Mouse (Mus musculus): Measurements from ENCODE around the gene Gpr176.

Gpr176 gene

DNA sequence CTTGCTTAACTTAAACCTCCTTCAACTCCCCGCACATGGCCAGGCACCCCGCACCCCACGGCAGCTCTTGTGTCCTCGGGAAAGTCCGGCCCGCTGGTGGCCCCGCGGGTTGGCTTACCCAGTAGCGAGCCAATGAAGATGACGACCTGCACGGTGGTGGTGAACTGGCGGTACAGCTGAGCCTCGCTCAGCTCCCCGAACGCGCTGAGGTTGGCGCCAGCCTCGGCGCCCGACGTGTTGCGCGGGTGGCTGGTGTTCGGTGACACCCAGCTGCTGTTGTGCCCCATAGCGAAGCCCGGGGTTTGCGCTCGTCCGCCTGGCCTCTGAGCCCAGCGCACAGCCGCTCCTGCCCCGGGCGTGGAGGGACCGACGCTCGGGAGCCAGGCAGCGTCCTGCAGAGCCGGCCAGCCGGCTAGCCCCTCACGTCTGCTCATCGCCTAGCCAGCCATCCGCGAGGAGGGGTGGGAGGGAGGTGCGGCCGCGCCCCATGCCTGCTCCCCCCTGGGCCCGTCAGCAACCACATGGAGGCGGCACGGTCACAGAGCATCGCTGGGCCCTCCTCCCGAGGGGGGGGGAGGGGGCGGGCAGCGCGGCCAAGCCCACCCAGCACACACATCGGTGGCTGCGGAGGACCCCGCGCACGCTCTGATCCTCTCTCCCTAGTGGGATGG is at the start of gene Gpr176:
Gpr176 (minus strand) TSS at position 519 of the 671 bp plus-strand sequence.
- DNase-seq (ENCODE audit: inconsistent age in 2 of 2, low spot score in 1 of 2): peak; percentile 41 to 78

DNA sequence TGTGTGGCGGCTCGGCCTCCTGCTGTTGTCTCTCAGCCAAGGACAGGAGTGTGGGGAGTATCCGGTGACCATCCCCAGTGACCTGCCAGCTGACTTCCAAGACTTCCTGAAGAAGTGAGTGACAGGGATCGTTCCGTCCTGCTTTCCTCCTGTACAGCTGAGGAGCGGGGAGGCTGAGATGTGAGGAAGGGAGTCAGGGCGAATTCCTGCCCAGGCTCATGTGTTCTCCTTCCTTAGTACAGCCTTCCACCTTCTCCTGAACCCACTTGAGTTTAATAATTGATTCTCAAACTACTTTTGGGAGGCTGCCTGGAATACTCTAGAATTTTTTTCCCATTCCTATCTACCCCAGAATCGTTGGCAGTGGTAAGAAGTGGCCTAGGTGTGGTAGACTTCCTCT is 49.2 kb upstream of the Gpr176 start:
- peak in 1 of 2 experiments; percentile 28 for DNase-seq (ENCODE audit: inconsistent age in 2 of 2, low spot score in 1 of 2)

GRCm38 (mm10) chr2:118421951-118422350 is 48.7 kb upstream of the Gpr176 start:
- DNase-seq (ENCODE audit: inconsistent age in 2 of 2, low spot score in 1 of 2): no peak

DNA sequence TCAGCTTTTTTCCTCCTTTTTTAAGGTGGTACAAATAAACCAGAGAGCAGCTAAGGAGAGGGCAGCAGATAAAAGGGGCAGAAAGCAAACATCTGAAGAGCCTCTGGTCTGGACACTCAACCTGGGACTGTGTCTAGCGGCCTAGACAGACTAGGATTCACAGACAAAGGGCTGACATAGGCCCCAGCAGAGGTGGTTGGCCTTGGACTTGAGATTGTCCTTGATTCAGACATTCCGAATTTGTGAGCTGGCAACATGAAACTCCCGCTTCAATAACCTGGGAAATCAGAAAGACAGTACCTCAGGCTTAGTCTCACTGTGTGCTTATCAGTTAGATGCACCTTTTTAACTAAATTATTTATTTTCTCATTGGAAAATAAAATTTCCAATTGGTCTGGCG is 44.9 kb upstream of the Gpr176 start:
- peak; percentile 70 to 82 for DNase-seq (ENCODE audit: inconsistent age in 2 of 2, low spot score in 1 of 2)

DNA sequence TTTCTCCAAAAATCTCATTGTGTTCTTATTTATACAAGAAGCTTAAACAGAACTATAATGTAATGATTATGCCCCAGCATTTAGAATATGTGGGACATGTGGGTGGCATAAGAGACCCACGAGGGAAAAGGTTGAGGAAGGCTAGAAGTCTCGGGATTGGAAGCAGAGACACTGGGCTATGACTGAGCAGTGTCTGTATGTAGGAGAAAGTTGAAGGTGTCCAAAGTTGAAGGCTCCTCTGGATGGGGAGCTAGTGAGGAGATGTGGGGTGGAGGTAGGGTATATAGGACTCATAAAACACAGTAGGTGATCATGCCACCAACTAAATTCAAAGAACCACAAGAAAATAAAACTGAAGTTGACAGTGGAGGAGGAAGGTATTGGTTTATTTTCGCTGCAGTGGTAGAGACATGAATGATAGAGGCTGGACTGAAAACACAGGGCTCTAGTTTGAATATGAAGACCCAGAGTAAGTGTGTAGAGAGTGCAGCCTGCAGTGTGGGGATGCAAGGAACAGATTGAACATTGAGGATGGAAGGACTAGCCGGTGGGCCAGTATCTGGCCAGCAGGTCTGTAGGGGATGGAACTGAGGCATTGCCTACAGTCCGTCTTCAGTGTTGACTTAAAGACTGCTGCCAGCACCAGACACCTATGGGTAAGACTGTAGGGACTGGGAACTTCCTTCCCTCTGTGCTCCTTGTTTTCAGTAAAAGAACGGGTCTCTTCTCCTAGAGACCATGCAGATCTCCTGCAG is 42.6 kb upstream of the Gpr176 start:
- DNase-seq (ENCODE audit: inconsistent age in 2 of 2, low spot score in 1 of 2): no peak

- no peak for DNase-seq (ENCODE audit: inconsistent age in 2 of 2, low spot score in 1 of 2)
Measured at GRCm38 (mm10) chr2:118412821-118413220, 39.6 kb upstream of the Gpr176 start.

DNA sequence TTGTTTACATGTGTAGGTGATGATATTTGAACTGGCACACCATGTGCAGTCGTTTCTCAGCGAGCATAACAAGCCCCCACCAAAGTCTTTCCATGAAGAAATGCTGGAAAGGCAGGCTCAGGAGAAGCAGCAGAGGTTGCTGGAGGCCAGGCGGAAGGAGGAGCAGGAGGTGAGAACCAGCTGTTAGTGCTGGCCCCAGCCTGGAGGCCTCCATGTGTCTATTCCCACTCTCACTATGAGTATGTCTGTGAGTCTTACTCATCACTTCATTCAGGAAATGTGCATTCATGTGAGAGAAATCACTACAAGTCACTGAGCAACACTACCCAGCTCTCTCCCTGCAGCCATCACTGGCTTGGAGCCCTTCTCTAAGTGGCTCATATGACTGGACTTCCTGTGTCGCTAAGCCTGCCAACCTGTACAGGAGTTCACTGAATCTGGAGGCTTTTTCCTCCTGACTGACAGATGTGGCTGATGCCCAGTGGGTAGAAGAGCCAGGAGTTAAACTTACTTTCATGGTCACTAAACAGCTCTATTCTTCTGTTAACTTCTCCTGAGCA is 35.2 kb upstream of the Gpr176 start:
- no peak for DNase-seq (ENCODE audit: inconsistent age in 2 of 2, low spot score in 1 of 2)

DNA sequence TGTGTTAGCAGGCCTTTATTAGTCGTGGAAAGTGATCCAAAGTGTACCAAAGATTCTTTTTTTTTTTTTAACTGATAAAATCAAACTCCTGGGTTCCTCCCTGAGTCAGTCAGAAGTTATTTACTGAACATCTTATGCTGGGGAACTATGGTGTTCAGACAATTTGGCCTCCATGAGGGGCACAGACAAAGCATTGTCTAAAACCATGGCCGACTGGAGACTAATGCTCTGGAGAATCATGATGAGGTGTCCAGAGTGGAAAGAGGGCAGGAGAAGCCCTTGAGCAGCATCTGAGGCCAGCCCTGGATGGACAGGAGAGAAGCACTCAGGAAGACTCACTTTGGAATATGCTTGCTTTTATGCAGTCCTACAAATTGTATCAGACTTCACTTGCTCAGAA is 33.6 kb upstream of the Gpr176 start:
- DNase-seq (ENCODE audit: inconsistent age in 2 of 2, low spot score in 1 of 2): no peak

DNA sequence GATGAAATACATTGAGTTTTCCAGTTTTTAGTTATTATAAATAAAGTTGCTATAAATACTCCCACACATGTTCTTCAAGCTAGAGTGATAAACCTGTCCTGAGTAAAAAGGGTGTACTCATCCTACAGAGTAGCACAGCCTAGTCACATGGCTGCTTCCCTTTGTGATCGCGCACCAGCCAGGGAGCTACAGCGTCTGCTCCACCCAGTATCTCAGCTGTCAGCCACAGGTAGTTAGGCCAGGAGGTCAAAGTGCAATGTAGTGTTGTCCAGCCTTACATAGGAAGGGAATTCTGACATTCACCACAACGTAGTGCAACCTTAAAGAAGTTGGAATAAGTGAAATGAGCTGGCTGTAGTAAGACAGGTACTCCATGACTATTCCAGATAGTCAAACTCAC is 32.3 kb upstream of the Gpr176 start:
- no peak for DNase-seq (ENCODE audit: inconsistent age in 2 of 2, low spot score in 1 of 2)

GRCm38 (mm10) chr2:118404336-118404735 is 31.1 kb upstream of the Gpr176 start:
- DNase-seq (ENCODE audit: inconsistent age in 2 of 2, low spot score in 1 of 2): no peak

- no peak for DNase-seq (ENCODE audit: inconsistent age in 2 of 2, low spot score in 1 of 2)
Measured at GRCm38 (mm10) chr2:118401834-118402727, 28.9 kb upstream of the Gpr176 start.

DNA sequence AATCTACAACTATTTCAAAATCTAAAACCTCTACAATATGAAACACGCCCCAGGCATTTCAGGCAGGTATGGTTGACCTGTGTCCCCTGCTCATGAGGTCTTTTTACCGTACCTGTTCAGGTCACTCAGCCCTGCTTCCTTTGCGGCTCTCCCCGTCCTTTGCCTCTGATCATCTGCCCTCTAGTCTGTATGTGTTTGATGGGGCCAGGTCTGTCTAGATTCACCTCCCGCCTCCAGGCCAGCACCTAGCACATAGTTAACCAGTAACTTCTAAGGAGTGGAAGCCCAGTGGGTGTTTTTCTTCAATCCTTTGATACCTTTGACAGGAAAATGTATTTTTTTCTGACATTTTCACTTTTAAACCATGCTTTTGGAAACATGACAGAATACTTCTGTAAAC is 26.5 kb upstream of the Gpr176 start:
- DNase-seq (ENCODE audit: inconsistent age in 2 of 2, low spot score in 1 of 2): no peak

- DNase-seq (ENCODE audit: inconsistent age in 2 of 2, low spot score in 1 of 2): no peak
Measured at GRCm38 (mm10) chr2:118391201-118391600, 18.0 kb upstream of the Gpr176 start.

GRCm38 (mm10) chr2:118390072-118390471 is 16.9 kb upstream of the Gpr176 start:
- peak in 1 of 2 experiments; percentile 52 for DNase-seq (ENCODE audit: inconsistent age in 2 of 2, low spot score in 1 of 2)

DNA sequence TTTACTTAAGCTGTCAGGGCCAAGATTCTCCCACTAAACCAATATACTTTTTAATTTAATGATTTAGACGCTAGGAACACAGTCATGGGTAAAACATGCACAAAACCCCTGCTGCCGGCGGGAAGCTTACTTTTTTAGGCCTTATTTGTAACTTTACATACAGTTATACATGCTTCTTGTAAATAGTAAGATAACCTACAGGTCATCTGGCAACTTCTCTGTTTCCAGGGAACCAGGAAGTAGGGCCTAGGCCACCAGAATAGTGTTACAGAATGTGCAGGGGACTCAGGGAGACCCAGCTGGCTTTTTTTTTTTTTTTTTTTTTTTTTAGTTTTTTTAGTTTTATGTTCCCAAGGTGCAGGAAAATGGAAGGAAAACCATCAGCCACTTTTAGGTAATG is 16.4 kb upstream of the Gpr176 start:
- no peak for DNase-seq (ENCODE audit: inconsistent age in 2 of 2, low spot score in 1 of 2)

- peak; percentile 100 for DNase-seq (ENCODE audit: inconsistent age in 2 of 2, low spot score in 1 of 2)
Measured at GRCm38 (mm10) chr2:118388341-118389335, 15.4 kb upstream of the Gpr176 start, which contains the start of gene Eif2ak4. Gene Eif2ak4 (plus strand): TSS chr2:118388618.

DNA sequence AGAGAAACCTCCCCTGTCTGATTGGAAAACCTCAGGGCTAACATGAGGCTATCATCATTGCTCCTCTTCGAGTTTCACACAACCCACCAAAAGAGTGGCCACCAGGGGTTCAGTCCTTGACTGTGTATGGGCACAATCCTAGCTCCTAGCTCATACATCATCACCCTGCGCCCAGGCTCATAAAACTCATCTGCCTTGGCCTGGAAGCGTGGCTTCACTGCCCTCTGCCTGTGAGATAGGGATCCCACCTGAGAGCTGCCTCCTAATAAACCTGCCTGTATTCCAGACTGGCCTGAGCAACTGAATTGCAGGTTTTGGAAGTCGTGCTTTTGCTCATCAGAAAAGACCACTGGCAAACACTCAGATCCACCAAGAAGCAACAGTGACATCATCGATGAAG is 10.2 kb upstream of the Gpr176 start:
- no peak for DNase-seq (ENCODE audit: inconsistent age in 2 of 2, low spot score in 1 of 2)

DNA sequence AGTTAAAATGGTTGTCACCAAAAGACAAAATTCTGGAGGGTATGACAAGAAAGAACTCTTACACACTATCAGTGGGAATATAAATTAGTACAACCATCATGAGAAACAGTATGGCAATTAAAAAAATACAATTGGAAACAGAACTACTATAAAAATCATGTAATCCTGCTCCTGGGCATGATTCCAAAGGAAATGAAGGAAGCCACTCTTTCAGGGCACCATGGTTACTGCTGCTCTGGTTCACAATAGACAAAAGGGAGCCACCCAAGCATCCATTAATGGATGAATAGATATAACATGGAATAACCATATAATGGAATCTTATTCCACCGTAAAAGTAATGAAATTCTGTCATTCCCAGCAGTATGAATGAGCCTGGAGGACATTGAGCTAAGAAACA is 6.5 kb upstream of the Gpr176 start:
- no peak for DNase-seq (ENCODE audit: inconsistent age in 2 of 2, low spot score in 1 of 2)

DNA sequence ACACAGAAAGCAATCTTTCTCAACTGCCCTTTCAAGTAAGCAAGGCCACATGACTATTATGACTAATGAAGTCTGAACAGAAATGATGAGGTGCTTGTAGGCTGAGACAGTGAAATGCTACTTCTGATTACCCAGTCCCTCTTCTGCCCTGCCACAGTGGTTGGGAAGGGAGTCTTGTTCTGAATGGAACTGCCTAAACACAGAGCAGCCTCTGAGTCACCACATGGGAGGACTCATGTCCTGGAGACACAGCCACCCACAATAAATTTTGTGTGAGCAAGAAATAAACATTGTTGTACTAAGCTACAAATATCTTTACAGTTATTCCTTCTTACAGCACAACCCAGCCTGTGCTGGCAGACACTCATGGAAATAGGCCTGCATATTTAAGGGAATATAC is 2.7 kb upstream of the Gpr176 start:
- peak in 1 of 2 experiments; percentile 50 for DNase-seq (ENCODE audit: inconsistent age in 2 of 2, low spot score in 1 of 2)

GRCm38 (mm10) chr2:118375522-118375921 is 2.3 kb upstream of the Gpr176 start:
- DNase-seq (ENCODE audit: inconsistent age in 2 of 2, low spot score in 1 of 2): no peak
